ENCODE assay signal across 21 mouse cellular contexts in genomic region chr11:61649626-61650025, GRCm38 (mm10). TPM values are rescaled to one million over a fixed set of nuclear protein-coding genes. Genes with fewer than 3 reads are reported as not detected.
A peak's percentile ranks its signal among the peaks of the same experiment; 100 is the strongest.
DNase-seq lines count a peak whose midpoint lies in the region; TF ChIP-seq lines count a peak whose summit lies in the region.
"Had no signal": no experiment of that assay in that cellular context is flagged by ENCODE, and none has a peak within 500 bp of the region (broad histone marks: within the 10 kb centered on the region; RNA-seq: fewer than 3 reads in every experiment).

No protein-coding gene starts in this region.

- H3K4me3 ChIP-seq in CH12.LX (replicated peaks in 1 of 3; ENCODE audit: low read depth in 2 of 3, low read length in 2 of 3, poor library complexity in 1 of 3): peak overlapping the region in 1 of 3 experiments; percentile 22

- H3K36me3 ChIP-seq in CH12.LX (replicated peaks in 1 of 2; ENCODE audit: control insufficient read depth in 1 of 2, insufficient read depth in 1 of 2, low read length in 1 of 2): peaks cover 8 to 9% of the 10 kb centered on the region in 2 experiments
- H3K36me3 ChIP-seq: G1E had no signal

- no peak; the same call in 1 of the 2 replicates for TF ChIP-seq POLR2A in CH12.LX (IDR thresholded peaks at IDR 0.05; ENCODE audit: low read depth, low read length)

- H3K9me3 ChIP-seq in CH12.LX (replicated peaks; ENCODE audit: low read length): no peaks in the 10 kb centered on the region
- H3K9me3 ChIP-seq: G1E had no signal

- no peak overlapping the region for H3K4me2 ChIP-seq in CH12.LX (ENCODE audit: insufficient read depth, low read depth, poor library complexity, severe bottlenecking)

- DNase-seq in A20 (ENCODE audit: low read depth, low spot score) (peak; percentile 68), CH12.LX (ENCODE audit: extremely low read depth) (no peak)
- DNase-seq in induced T-regulatory cell, adult 2 months (ENCODE audit: low read depth): peak; percentile 38
- DNase-seq in adrenal gland, adult 8-10 months: no peak
- DNase-seq in heart, postnatal 4 days: no peak
- DNase-seq in kidney, postnatal 36 days: no peak
- DNase-seq: adrenal gland, adult 2 months; adrenal gland, postnatal 10 days; adrenal gland, postnatal 14 days; adrenal gland, postnatal 25 days; adrenal gland, postnatal 36 days; B cell, adult 2 months; cerebellum, adult 11 months; cerebellum, adult 11-12 months; cerebellum, adult 18-20 months; cerebellum, adult 2 months; cerebellum, adult 8-10 months; cerebellum, adult 9-10 months had no signal

- H3K79me2 ChIP-seq in CH12.LX (replicated peaks; ENCODE audit: control insufficient read depth, extremely low read depth, insufficient read depth, poor library complexity, severe bottlenecking): peaks cover 26% of the 10 kb centered on the region

- TF ChIP-seq EP300 in CH12.LX (IDR thresholded peaks at IDR 0.05; ENCODE audit: low read length): 0 out of 2 replicates have a peak, but pooled peaks have one; percentile 46

- in situ Hi-C loops in CH12.LX (cut with MboI; ENCODE audit: low pct_ligation_motif_present, low pct_unique_long_range_greater_than_20kb, low sequenced_read_pairs): no loop called here

- H3K9ac ChIP-seq in CH12.LX (ENCODE audit: insufficient read depth, low read depth): peak overlapping the region; percentile 15; the same call in 1 of the 2 replicates

- dilution Hi-C loops in CH12.LX (cut with MboI; ENCODE audit: extremely low pct_ligation_motif_present, extremely low pct_unique_long_range_greater_than_20kb, low sequenced_read_pairs): no loop called here

- H3K27me3 ChIP-seq in CH12.LX (replicated peaks): no peaks in the 10 kb centered on the region
- H3K27me3 ChIP-seq: Patski had no signal

- TF ChIP-seq RAD21 in CH12.LX (IDR thresholded peaks at IDR 0.05; ENCODE audit: low read depth, low read length): no peak; the same call in 1 of the 2 replicates

- peak overlapping the region; percentile 100 for H3K27ac ChIP-seq in CH12.LX (ENCODE audit: insufficient read depth, low read depth)

- no peak for TF ChIP-seq CTCF in CH12.LX (conservative IDR thresholded peaks at IDR 0.05 in 1 of 2, IDR thresholded peaks at IDR 0.05 in 1 of 2; ENCODE audit: low read depth in 2 of 2, low read length in 2 of 2)

- H3K4me1 ChIP-seq in CH12.LX (ENCODE audit: control insufficient read depth in 1 of 2, insufficient read depth in 2 of 2): peaks cover 42 to 77% of the 10 kb centered on the region in 2 experiments

TF ChIP-seq in CH12.LX, 34 proteins besides CTCF, POLR2A, EP300 and RAD21:
- TF ChIP-seq MEF2A (IDR thresholded peaks at IDR 0.05; ENCODE audit: borderline replicate concordance, low read depth, low read length) (peak; percentile 36; the same call in 1 of the 2 replicates), IRF4 (IDR thresholded peaks at IDR 0.05; ENCODE audit: low read depth, low read length) (peak; percentile 38; the same call in 1 of the 2 replicates), USF1 (IDR thresholded peaks at IDR 0.05; ENCODE audit: low read depth, low read length) (no peak), SIN3A (IDR thresholded peaks at IDR 0.05; ENCODE audit: low read length) (0 out of 2 replicates have a peak, but pooled peaks have one; percentile 45), ETS1 (conservative IDR thresholded peaks at IDR 0.05; ENCODE audit: low read depth, low read length) (peak; percentile 27; the same call in 1 of the 2 replicates), TCF12 (IDR thresholded peaks at IDR 0.05; ENCODE audit: low read depth, low read length) (peak; percentile 64), RCOR1 (conservative IDR thresholded peaks at IDR 0.05; ENCODE audit: low read depth, low read length) (no peak), UBTF (IDR thresholded peaks at IDR 0.05; ENCODE audit: low read depth, low read length) (0 out of 2 replicates have a peak, but pooled peaks have one; percentile 35), TBP (conservative IDR thresholded peaks at IDR 0.05; ENCODE audit: low read depth, low read length) (no peak), CHD1 (IDR thresholded peaks at IDR 0.05; ENCODE audit: low read depth, low read length) (peak; percentile 79; the same call in 1 of the 2 replicates)

RNA-seq across cellular contexts. Expression of gene Grap, which starts 3.4 kb away (rescaled TPM):
- total RNA-seq in CH12.LX (2012; rRNA removed) (379 and 412 TPM in 2 replicates), CH12.LX (2014; rRNA removed) (264 and 274 TPM in 2 replicates)
- polyA plus RNA-seq in CH12.LX (2012; ENCODE audit: insufficient read length, low read depth): 280 and 294 TPM in 2 replicates
- total RNA-seq in adrenal gland, adult 8-10 months (2022): 10 to 100 TPM in 3 of 4 experiments, 1 to 10 TPM in 1; 9.4 to 12.4 (median 11.9) TPM
- 10 to 100 TPM in 1 of 2 experiments, 1 to 10 TPM in 1; 8.8 to 10.4 TPM for total RNA-seq in heart, postnatal 4 days (2021)

RNA-seq across cellular contexts. Expression of gene Fam83g, which starts 34.3 kb away (rescaled TPM):
- total RNA-seq in CH12.LX (2012; rRNA removed) (50.4 and 63.7 TPM in 2 replicates), CH12.LX (2014; rRNA removed) (17.2 and 19.2 TPM in 2 replicates)
- polyA plus RNA-seq in CH12.LX (2012; ENCODE audit: insufficient read length, low read depth): 17.8 and 19.1 TPM in 2 replicates
- total RNA-seq in adrenal gland, adult 8-10 months (2022): 1 to 10 TPM; 1.7 to 2.9 (median 2.3) TPM
- under 1 TPM; 0.17 to 0.25 TPM for total RNA-seq in heart, postnatal 4 days (2021)
- polyA plus RNA-seq: C2C12, G1E, Patski had no signal

Comparison
In these comparisons a context has a peak if more than half of its experiments do, and no peak if none do; other contexts are left out.
1. DNase-seq: peak in A20 (single experiment) and induced T-regulatory cell, adult 2 months (single experiment); none in CH12.LX (single experiment), adrenal gland, adult 8-10 months (single experiment), heart, postnatal 4 days (single experiment) and kidney, postnatal 36 days (0 of 2).
2. RNA of gene Grap, which starts 3.4 kb away (total RNA-seq): 264 to 412 TPM in CH12.LX; 9.4 to 12.4 TPM in adrenal gland, adult 8-10 months and 8.8 to 10.4 TPM in heart, postnatal 4 days; every median in the first group is over 10 times any median in the second.
3. RNA of gene Fam83g, which starts 34.3 kb away (total RNA-seq): 17.2 to 63.7 TPM in CH12.LX; 1.7 to 2.9 TPM in adrenal gland, adult 8-10 months and 0.17 to 0.25 TPM in heart, postnatal 4 days; every median in the first group is over 4 times any median in the second.